Mouse (Mus musculus) ES-Bruce4 (cell line): Measurements from ENCODE around the gene Rdh9. TPM values are rescaled to one million over a fixed set of nuclear protein-coding genes. Genes with fewer than 3 reads are reported as not detected.

Experiments used
- H3K27ac ChIP-seq: 2 replicates; pipeline ENCODE4 v1.5.1; 2012; ENCODE audit warnings: low read length, inconsistent platforms; ENCODE audit not compliant: insufficient read depth
- H3K27me3 ChIP-seq: 2 replicates; pipeline ENCODE4 v1.6.1; 2012; ENCODE audit warnings: mild to moderate bottlenecking, low read length, inconsistent platforms; ENCODE audit not compliant: control insufficient read depth, poor library complexity, insufficient read depth, severe bottlenecking
- H3K36me3 ChIP-seq: 2 replicates; pipeline ENCODE4 v1.6.1; 2012; ENCODE audit warnings: inconsistent platforms, mild to moderate bottlenecking, low read length, moderate library complexity; ENCODE audit not compliant: control insufficient read depth, poor library complexity, insufficient read depth, severe bottlenecking
- H3K4me1 ChIP-seq: one replicate; pipeline ENCODE4 v1.8.1; 2011; ENCODE audit warnings: low read length; ENCODE audit not compliant: control insufficient read depth, insufficient read depth
- H3K4me3 ChIP-seq: 2 replicates; pipeline ENCODE4 v1.5.1; 2011; ENCODE audit warnings: low read depth, mild to moderate bottlenecking, low read length
- H3K9ac ChIP-seq: 2 replicates; pipeline ENCODE4 v1.6.1; 2012; ENCODE audit warnings: low read depth, mild to moderate bottlenecking, inconsistent platforms; ENCODE audit not compliant: poor library complexity, severe bottlenecking
- H3K9me3 ChIP-seq: replicated peaks from 2 replicates; pipeline ENCODE4 v1.6.1; 2012; ENCODE audit warnings: mild to moderate bottlenecking, low read length, inconsistent platforms; ENCODE audit not compliant: control insufficient read depth, poor library complexity, insufficient read depth, severe bottlenecking
- CTCF ChIP-seq: IDR thresholded peaks from one replicate; pipeline ENCODE4 v1.8.1; 2011; ENCODE audit warnings: low read depth, low read length
- EP300 ChIP-seq: IDR thresholded peaks from 2 replicates; pipeline ENCODE4 v1.6.1; 2011; ENCODE audit warnings: low read depth, low read length; ENCODE audit not compliant: insufficient read depth
- POLR2A ChIP-seq: IDR thresholded peaks from one replicate; pipeline ENCODE4 v1.8.1; 2011; ENCODE audit warnings: low read length; ENCODE audit not compliant: insufficient read depth
- polyA plus RNA-seq: library from polyadenylated mRNA; stranded (reverse); fragments of >200 nt; gene quantifications from 2 replicates; pipeline ENCODE4 v1.2.4, GENCODE M21; 2011; ENCODE audit warnings: low read depth; ENCODE audit not compliant: missing spikeins, insufficient read depth, insufficient read length

The Rdh9 gene
- 0.49 and 0.65 TPM in 2 replicates for polyA plus RNA-seq

GRCm38 (mm10) chr10:127776011-127776410, at the start of gene Rdh9:
Rdh9 (plus strand) TSS chr10:127776386.
- no peak within 1 kb of the TSS for H3K27ac ChIP-seq
- no peaks in the 10 kb centered on the region for H3K4me1 ChIP-seq
- H3K36me3 ChIP-seq = no peaks in the 10 kb centered on the region
- H3K9me3 ChIP-seq = no peaks in the 10 kb centered on the region
- no peak within 1 kb of the TSS for H3K4me3 ChIP-seq
- no peak for TF ChIP-seq POLR2A
- no peak for TF ChIP-seq EP300
- TF ChIP-seq CTCF = no peak
- no peaks in the 10 kb centered on the region for H3K27me3 ChIP-seq
- H3K9ac ChIP-seq = no peak within 1 kb of the TSS

- Histone ChIP-seq H3K27me3 (no peaks in the 10 kb centered on the region), H3K4me3 (no peak overlapping the region), H3K4me1 (peaks cover under 1% of the 10 kb centered on the region), H3K36me3 (no peaks in the 10 kb centered on the region), H3K9me3 (no peaks in the 10 kb centered on the region), H3K9ac (no peak overlapping the region), H3K27ac (no peak overlapping the region)
- TF ChIP-seq EP300 = no peak
- no peak for TF ChIP-seq CTCF
- TF ChIP-seq POLR2A = no peak
Measured at GRCm38 (mm10) chr10:127728437-127728836, 47.7 kb upstream of the Rdh9 start.

- Histone ChIP-seq H3K27ac (no peak overlapping the region), H3K27me3 (no peaks in the 10 kb centered on the region), H3K9ac (no peak overlapping the region), H3K36me3 (no peaks in the 10 kb centered on the region), H3K9me3 (no peaks in the 10 kb centered on the region), H3K4me1 (peaks cover 7% of the 10 kb centered on the region), H3K4me3 (no peak overlapping the region)
- TF ChIP-seq CTCF (no peak), EP300 (no peak), POLR2A (no peak)
Measured at GRCm38 (mm10) chr10:127730285-127730932, 45.8 kb upstream of the Rdh9 start.

GRCm38 (mm10) chr10:127730933-127731310, 45.3 kb upstream of the Rdh9 start:
- H3K4me3 ChIP-seq = no peak overlapping the region
- TF ChIP-seq POLR2A (no peak), EP300 (no peak), CTCF (no peak)

GRCm38 (mm10) chr10:127731397-127731796, 44.8 kb upstream of the Rdh9 start:
- H3K27me3 ChIP-seq = no peaks in the 10 kb centered on the region
- no peaks in the 10 kb centered on the region for H3K36me3 ChIP-seq

More at GRCm38 (mm10) chr10:127730933-127731310, 45.3 kb upstream of the Rdh9 start:
- Histone ChIP-seq H3K9me3 (no peaks in the 10 kb centered on the region), H3K36me3 (no peaks in the 10 kb centered on the region), H3K27ac (no peak overlapping the region), H3K27me3 (no peaks in the 10 kb centered on the region), H3K9ac (no peak overlapping the region), H3K4me1 (peaks cover 7% of the 10 kb centered on the region)

GRCm38 (mm10) chr10:127734434-127734833, 41.8 kb upstream of the Rdh9 start:
- no peaks in the 10 kb centered on the region for H3K36me3 ChIP-seq
- TF ChIP-seq POLR2A (no peak), CTCF (peak; percentile 42), EP300 (no peak)
- H3K4me3 ChIP-seq = no peak overlapping the region
- H3K9ac ChIP-seq = no peak overlapping the region
- no peaks in the 10 kb centered on the region for H3K9me3 ChIP-seq
- H3K4me1 ChIP-seq = peaks cover 7% of the 10 kb centered on the region
- no peaks in the 10 kb centered on the region for H3K27me3 ChIP-seq
- no peak overlapping the region for H3K27ac ChIP-seq

More at GRCm38 (mm10) chr10:127731397-127731796, 44.8 kb upstream of the Rdh9 start:
- peaks cover 7% of the 10 kb centered on the region for H3K4me1 ChIP-seq
- no peak overlapping the region for H3K4me3 ChIP-seq
- no peak overlapping the region for H3K27ac ChIP-seq
- no peak overlapping the region for H3K9ac ChIP-seq
- H3K9me3 ChIP-seq = no peaks in the 10 kb centered on the region
- no peak for TF ChIP-seq CTCF
- no peak for TF ChIP-seq POLR2A
- no peak for TF ChIP-seq EP300
